Mouse (Mus musculus) forebrain, embryonic 16.5 days (tissue): Measurements from ENCODE around the gene Nxph4. TPM values are rescaled to one million over a fixed set of nuclear protein-coding genes. Genes with fewer than 3 reads are reported as not detected.

Source experiments
- ATAC-seq: fragments of 200-750 bp; cut with Nextera tagmentation; 2 replicates; pipeline ENCODE4 v1.8.0; 2017; ENCODE audit warnings: mild to moderate bottlenecking, moderate library complexity
- H3K27ac ChIP-seq: fragments of 300-500 bp; sonication (generic); 2 replicates; pipeline ENCODE4 v1.5.1; 2014; ENCODE audit warnings: low read length, control low read depth
- H3K27me3 ChIP-seq: fragments of 300-500 bp; sonication (generic); replicated peaks from 2 replicates; pipeline ENCODE4 v1.6.1; 2014; ENCODE audit warnings: low read length; ENCODE audit not compliant: control insufficient read depth, insufficient read depth
- H3K36me3 ChIP-seq: fragments of 300-500 bp; sonication (generic); 2 replicates; pipeline ENCODE4 v1.6.1; 2014; ENCODE audit not compliant: control insufficient read depth, insufficient read depth
- H3K4me1 ChIP-seq: fragments of 300-500 bp; sonication (generic); replicated peaks from 2 replicates; pipeline ENCODE4 v1.6.1; 2014; ENCODE audit warnings: low read length; ENCODE audit not compliant: control insufficient read depth, insufficient read depth
- H3K4me2 ChIP-seq: fragments of 300-500 bp; sonication (generic); 2 replicates; pipeline ENCODE4 v1.6.1; 2014; ENCODE audit warnings: mild to moderate bottlenecking, low read length, control low read depth
- H3K4me3 ChIP-seq: fragments of 300-500 bp; sonication (generic); replicated peaks from 2 replicates; pipeline ENCODE4 v1.5.1; 2014; ENCODE audit warnings: mild to moderate bottlenecking, low read length, control low read depth
- H3K9ac ChIP-seq: fragments of 300-500 bp; sonication (generic); replicated peaks from 2 replicates; pipeline ENCODE4 v1.6.1; 2014; ENCODE audit warnings: low read depth, low read length, control low read depth
- H3K9me3 ChIP-seq: fragments of 300-500 bp; sonication (generic); 2 replicates; pipeline ENCODE4 v1.6.1; 2016; ENCODE audit warnings: low read length; ENCODE audit not compliant: control insufficient read depth
- WGBS: fragments of 180-500 bp; shearing (Covaris S2); extraction: QIAGEN DNeasy Blood & Tissue Kit; methylation state at CpG from one replicate; pipeline ENCODE4 v1.1.7; 2014; 5-methylcytosine and 5-hydroxymethylcytosine counted together
- polyA plus RNA-seq: library from polyadenylated mRNA; unstranded; fragments of >200 nt; fragmentation: Nextera tagmentation; extraction: Ambion mirVana; gene quantifications from 2 replicates; pipeline ENCODE4 v1.2.1, GENCODE M21; 2015

Nxph4 gene
- polyA plus RNA-seq, 1 experiment from 2014 or later = 36.0 TPM

DNA sequence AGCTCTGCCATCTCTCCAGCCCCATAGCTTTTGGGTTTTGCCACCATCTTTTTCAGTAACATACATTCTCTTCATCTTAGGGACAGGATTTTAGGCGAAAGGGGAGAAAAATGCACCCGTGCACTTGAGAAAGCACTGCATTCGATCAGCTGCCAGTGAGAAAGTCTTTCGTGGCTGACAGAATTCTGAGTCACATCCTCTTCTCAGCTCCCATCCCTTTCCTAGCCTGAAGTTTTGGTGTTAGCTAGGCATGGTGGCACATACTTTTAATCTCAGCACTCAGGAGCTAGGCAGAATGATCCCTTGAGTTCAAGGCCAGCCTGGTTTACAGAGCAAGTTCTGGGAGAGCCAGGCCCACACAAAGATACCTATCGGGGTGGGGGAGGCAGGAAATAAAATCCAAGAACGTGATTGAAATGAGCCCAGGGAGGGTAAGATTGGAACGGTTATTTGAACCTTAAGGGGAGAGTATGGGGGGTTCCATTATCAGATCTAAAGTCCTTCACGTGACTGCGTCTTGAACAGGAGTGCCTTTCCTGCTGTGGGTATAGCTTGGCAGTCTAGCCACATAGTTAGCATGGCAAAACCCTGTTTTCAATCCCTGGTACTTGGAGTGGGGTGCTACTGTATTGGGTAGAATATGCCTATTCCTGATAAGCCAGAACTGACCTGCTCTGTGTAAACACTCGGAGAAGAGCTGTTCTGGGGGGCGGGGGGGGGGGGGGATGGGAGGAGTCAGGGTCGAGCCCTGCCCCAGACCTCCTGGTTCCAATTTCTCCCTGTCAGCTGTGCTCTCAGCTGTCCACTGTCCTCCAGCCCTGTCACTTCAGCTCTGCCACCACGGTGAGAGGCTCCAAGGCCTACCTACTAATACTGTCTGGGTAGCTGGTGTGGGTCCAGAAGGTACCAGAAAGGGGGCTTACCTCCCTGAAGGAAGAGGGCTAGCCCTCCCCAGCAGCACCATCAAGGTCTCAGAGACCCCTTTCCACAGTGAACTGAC lies 33.2 kb downstream of the Nxph4 start, which contains the start of gene Stac3:
Gene Stac3, plus strand, starts transcription at position 793 of the 1,000 bp plus-strand sequence.
- no peak within 1 kb of the TSS for H3K4me3 ChIP-seq
- H3K36me3 ChIP-seq = peaks cover 20% of the 10 kb centered on the region
- no peak within 1 kb of the TSS for H3K27ac ChIP-seq
- H3K9ac ChIP-seq = no peak within 1 kb of the TSS
- H3K27me3 ChIP-seq = no peaks in the 10 kb centered on the region
- H3K4me2 ChIP-seq = no peak within 1 kb of the TSS
- no peaks in the 10 kb centered on the region for H3K9me3 ChIP-seq
- no peaks in the 10 kb centered on the region for H3K4me1 ChIP-seq
- WGBS = 78% methylated on average over 13 of the region's 13 CpGs
- no peak for ATAC-seq

GRCm38 (mm10) chr10:127500042-127500441 lies 34.3 kb downstream of the Nxph4 start:
- peaks cover 28% of the 10 kb centered on the region for H3K36me3 ChIP-seq

GRCm38 (mm10) chr10:127499516-127499915 lies 34.8 kb downstream of the Nxph4 start:
- Histone ChIP-seq H3K27ac (no peak overlapping the region), H3K9ac (no peak overlapping the region), H3K4me2 (no peak overlapping the region), H3K27me3 (no peaks in the 10 kb centered on the region), H3K4me3 (no peak overlapping the region), H3K4me1 (no peaks in the 10 kb centered on the region), H3K36me3 (peaks cover 33% of the 10 kb centered on the region), H3K9me3 (no peaks in the 10 kb centered on the region)
- 72% methylated on average over 5 of the region's 5 CpGs for WGBS
- no peak for ATAC-seq

More at GRCm38 (mm10) chr10:127500042-127500441, 34.3 kb downstream of the Nxph4 start:
- no peak for ATAC-seq
- Histone ChIP-seq H3K9ac (no peak overlapping the region), H3K27me3 (no peaks in the 10 kb centered on the region), H3K4me1 (no peaks in the 10 kb centered on the region), H3K9me3 (no peaks in the 10 kb centered on the region), H3K4me2 (no peak overlapping the region), H3K4me3 (no peak overlapping the region), H3K27ac (no peak overlapping the region)
- 87% methylated on average over 4 of the region's 4 CpGs for WGBS

GRCm38 (mm10) chr10:127496156-127496555 lies 38.2 kb downstream of the Nxph4 start:
- Histone ChIP-seq H3K36me3 (peaks cover 39% of the 10 kb centered on the region), H3K27ac (no peak overlapping the region), H3K4me2 (no peak overlapping the region), H3K9me3 (no peaks in the 10 kb centered on the region), H3K4me1 (no peaks in the 10 kb centered on the region), H3K27me3 (no peaks in the 10 kb centered on the region), H3K9ac (no peak overlapping the region), H3K4me3 (no peak overlapping the region)
- WGBS = 96% methylated on average over 3 of the region's 3 CpGs
- no peak for ATAC-seq

GRCm38 (mm10) chr10:127492118-127492517 lies 42.2 kb downstream of the Nxph4 start:
- H3K27me3 ChIP-seq = no peaks in the 10 kb centered on the region
- no peak overlapping the region for H3K9ac ChIP-seq
- 92% methylated on average over 3 of the region's 3 CpGs for WGBS
- no peak overlapping the region for H3K4me3 ChIP-seq
- no peak overlapping the region for H3K27ac ChIP-seq
- H3K36me3 ChIP-seq = peaks cover 33% of the 10 kb centered on the region
- no peak overlapping the region for H3K4me2 ChIP-seq
- no peaks in the 10 kb centered on the region for H3K9me3 ChIP-seq
- H3K4me1 ChIP-seq = 0 out of 2 replicates have a peak, but pooled peaks cover 2% of the 10 kb centered on the region
- ATAC-seq = no peak

DNA sequence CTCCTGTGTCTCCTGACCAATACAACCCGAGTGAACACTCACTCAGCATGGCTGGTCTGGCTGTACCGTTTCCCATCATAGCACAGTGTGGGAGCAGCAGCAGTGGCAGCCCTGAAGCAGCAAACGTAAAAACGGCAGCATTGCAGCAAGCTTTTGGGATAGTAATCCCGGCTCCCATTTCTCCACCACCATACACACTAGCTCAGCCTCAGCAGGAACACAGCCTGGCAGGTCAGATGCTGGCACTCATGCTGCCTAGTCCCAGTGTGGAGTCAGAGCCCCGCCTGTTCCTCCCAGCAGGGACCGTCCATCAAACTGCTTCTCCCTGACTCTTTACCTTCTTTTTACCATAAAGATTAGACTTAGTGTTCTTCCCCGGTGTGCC lies 43.2 kb downstream of the Nxph4 start:
- H3K9me3 ChIP-seq = no peaks in the 10 kb centered on the region
- H3K9ac ChIP-seq = no peak overlapping the region
- WGBS = 67% methylated on average over 8 of the region's 8 CpGs
- H3K4me2 ChIP-seq = no peak overlapping the region
- no peak for ATAC-seq
- no peaks in the 10 kb centered on the region for H3K27me3 ChIP-seq
- H3K27ac ChIP-seq = no peak overlapping the region
- 0 out of 2 replicates have a peak, but pooled peaks cover 2% of the 10 kb centered on the region for H3K4me1 ChIP-seq
- no peak overlapping the region for H3K4me3 ChIP-seq
- H3K36me3 ChIP-seq = peaks cover 28% of the 10 kb centered on the region

GRCm38 (mm10) chr10:127490160-127491127 lies 43.9 kb downstream of the Nxph4 start:
- no peaks in the 10 kb centered on the region for H3K27me3 ChIP-seq
- H3K27ac ChIP-seq = no peak overlapping the region
- no peak overlapping the region for H3K4me3 ChIP-seq
- H3K36me3 ChIP-seq = peaks cover 24% of the 10 kb centered on the region
- no peak overlapping the region for H3K4me2 ChIP-seq
- 79% methylated on average over 18 of the region's 18 CpGs for WGBS
- H3K9me3 ChIP-seq = no peaks in the 10 kb centered on the region
- no peak overlapping the region for H3K9ac ChIP-seq
- H3K4me1 ChIP-seq = 0 out of 2 replicates have a peak, but pooled peaks cover 2% of the 10 kb centered on the region
- no peak for ATAC-seq

DNA sequence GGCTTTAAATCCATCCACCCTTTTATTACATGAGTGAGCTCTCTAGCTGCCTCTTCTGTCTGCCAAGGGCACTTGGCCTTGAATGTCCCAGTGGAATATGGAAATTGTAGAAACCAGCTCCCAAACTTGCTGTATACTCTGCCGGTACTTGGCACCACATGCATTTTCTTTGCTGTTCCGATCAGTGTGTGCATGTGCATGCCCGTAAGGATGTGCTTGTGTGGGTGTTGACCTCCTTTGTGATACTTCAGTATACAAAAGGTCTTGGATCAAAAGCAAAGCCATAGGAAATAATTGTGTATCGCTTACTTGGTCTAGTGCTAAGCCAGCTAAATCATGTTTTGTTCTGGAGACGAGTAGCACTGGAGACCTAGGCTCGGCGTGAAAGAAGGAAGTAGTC lies 45.5 kb downstream of the Nxph4 start:
- no peaks in the 10 kb centered on the region for H3K27me3 ChIP-seq
- ATAC-seq = no peak
- no peak overlapping the region for H3K27ac ChIP-seq
- 0 out of 2 replicates have a peak, but pooled peaks cover 2% of the 10 kb centered on the region for H3K4me1 ChIP-seq
- H3K9ac ChIP-seq = no peak overlapping the region
- 80% methylated on average over 7 of the region's 7 CpGs for WGBS
- no peaks in the 10 kb centered on the region for H3K9me3 ChIP-seq
- no peak overlapping the region for H3K4me2 ChIP-seq
- H3K4me3 ChIP-seq = no peak overlapping the region
- H3K36me3 ChIP-seq = peaks cover 21% of the 10 kb centered on the region

DNA sequence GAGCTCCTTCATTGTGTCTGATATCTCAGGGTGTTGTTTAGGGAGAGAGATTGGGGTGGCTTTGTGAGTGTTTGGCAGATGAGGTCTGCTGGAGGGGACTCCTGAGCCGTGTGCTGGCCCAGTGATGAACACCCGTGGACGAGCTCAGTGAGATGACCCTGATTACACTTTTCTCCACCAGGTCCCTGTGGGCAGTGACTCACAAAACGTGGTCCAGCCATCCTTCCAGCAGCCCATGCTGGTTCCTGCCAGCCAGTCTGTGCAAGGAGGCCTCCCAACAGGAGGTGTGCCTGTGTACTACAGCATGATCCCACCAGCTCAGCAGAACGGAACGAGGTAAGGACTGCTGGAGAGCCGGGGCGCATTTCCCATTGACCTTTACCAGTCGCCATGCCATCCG lies 49.1 kb downstream of the Nxph4 start:
- H3K4me2 ChIP-seq = no peak overlapping the region
- H3K27ac ChIP-seq = no peak overlapping the region
- H3K4me1 ChIP-seq = 0 out of 2 replicates have a peak, but pooled peaks cover 2% of the 10 kb centered on the region
- H3K4me3 ChIP-seq = no peak overlapping the region
- 91% methylated on average over 10 of the region's 10 CpGs for WGBS
- H3K27me3 ChIP-seq = no peaks in the 10 kb centered on the region
- peaks cover 22% of the 10 kb centered on the region for H3K36me3 ChIP-seq
- no peaks in the 10 kb centered on the region for H3K9me3 ChIP-seq
- H3K9ac ChIP-seq = no peak overlapping the region
- ATAC-seq = no peak
